Mouse (Mus musculus) B cell, adult 2 months (primary cell): ENCODE results near the gene Prss33.
"Not testable (repeated sequence)": the region's sequence is repeated elsewhere in the genome, so short reads cannot be mapped to it uniquely, and the experiment has no call there.

ENCODE experiments used
- DNase-seq, 2 experiments: peaks; one replicate each; pipeline ENCODE4 v3.0.0; 2022

Prss33 gene

DNA sequence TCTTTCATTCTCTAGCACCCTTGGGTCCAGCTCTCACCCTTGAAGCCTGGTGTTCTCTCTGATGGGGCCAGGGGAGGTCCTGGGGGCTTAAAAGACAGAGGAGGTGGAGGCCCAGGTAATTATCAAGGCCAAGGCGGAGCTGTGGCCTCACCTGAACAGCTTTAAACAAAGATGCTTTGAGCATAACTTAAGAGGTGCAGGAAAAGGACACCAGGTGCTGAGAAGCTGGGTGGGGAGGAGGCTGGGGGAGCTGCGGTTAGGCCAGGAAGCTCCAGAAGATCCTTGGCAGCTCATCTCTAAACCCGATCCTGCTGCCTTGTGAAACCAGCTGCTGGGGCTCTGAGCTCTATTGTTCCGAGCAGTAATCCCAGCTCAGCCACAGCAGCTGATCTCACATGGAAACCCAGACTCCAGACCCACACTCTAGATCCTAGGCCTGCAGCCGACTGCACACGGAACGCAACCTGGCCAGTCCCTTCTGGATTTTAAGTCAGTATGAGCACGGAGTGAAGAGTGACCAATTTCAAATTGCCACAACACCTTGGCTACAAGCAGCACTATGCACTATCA lies at the start of gene Prss33:
Prss33 (minus strand) TSS at position 51 of the 570 bp plus-strand sequence.
- no peak for DNase-seq

DNA sequence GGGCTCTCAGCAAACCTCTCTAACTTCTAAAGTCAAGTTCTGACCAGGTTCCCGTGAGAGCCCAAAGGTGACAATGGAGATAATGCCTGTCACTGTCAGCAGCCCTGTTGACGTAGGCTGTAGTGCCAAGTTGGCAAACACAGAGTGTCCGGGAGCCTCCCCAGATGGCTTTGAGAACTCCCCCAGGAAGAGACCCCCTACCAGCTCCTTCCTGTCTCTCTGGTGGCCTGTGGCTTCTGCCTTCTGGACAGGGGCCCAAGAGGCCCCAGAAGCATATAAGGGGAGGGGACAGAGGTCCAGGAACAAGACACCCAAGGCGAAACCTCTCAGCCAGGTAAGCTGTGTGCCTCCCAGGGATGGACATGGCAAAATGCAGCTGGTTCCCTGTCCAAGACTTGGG lies 44.7 kb upstream of the Prss33 start, which contains the start of the genes Dcpp1 and Dcpp2:
Dcpp1 (plus strand) TSS at position 301 of the 400 bp plus-strand sequence.
Dcpp2 (plus strand) TSS at position 305 of the 400 bp plus-strand sequence.
- not testable (repeated sequence) for DNase-seq

- no peak for DNase-seq
Observed at GRCm38 (mm10) chr17:23877166-23877565, 41.3 kb upstream of the Prss33 start.

DNA sequence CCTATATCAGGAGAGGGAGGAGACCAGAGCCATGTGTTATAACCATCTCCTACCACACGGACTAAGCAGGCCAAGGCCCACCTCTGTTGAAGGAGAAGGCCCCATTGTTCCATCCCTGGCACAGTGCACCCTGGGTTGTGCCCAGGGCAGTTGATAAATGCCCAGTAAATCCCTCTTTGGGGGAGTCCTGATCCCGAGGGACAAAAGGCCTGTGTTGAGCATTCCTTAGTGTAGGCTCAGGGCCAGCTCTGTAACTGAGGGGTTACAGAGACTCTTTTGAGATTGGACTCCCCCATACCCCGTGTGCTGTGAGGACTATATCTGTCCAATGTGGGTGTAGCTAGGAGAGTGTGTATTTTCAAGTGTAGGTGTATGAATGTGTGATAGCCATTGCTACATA lies 40.9 kb upstream of the Prss33 start:
- DNase-seq: no peak

- peak; percentile 20 to 29 for DNase-seq
Observed at GRCm38 (mm10) chr17:23873884-23874856, 38.3 kb upstream of the Prss33 start.

DNA sequence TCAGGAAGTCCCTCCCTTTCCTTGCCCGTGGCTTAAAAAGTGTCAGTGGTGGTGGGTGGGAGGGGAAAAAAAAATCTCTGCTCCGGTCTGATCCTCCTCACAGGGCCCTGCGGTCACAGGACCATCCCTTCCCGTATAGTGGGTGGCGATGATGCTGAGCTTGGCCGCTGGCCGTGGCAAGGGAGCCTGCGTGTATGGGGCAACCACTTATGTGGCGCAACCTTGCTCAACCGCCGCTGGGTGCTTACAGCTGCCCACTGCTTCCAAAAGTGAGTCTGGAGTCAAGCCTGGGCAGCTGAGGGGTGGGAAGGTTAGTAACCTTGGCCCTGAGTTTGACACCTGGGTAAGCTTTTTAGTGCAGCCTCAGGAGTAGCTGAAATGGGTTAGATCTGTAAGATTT lies 32.7 kb upstream of the Prss33 start:
- DNase-seq: no peak

DNA sequence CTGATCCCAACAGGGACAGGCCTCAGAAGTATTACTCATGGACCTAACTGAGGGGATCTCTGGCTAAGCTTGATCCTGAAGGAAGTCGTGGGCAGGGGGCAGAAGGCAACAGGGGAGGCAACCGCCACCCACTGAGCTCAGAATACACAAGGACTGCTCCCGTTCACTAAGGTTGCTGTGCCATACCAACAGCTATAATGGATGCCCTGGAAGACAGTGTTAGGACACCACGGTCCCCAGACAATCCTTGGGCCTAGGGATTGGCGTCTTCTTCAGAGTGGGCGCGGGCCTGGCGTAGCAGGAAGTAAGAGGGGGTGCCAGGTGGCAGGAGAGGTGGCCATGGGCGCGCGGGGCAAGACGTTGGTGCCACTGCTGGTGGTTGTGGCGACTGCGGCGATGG lies 31.9 kb upstream of the Prss33 start, which contains the start of gene Prss21:
Prss21 (plus strand) TSS at position 301 of the 400 bp plus-strand sequence.
- no peak for DNase-seq

DNA sequence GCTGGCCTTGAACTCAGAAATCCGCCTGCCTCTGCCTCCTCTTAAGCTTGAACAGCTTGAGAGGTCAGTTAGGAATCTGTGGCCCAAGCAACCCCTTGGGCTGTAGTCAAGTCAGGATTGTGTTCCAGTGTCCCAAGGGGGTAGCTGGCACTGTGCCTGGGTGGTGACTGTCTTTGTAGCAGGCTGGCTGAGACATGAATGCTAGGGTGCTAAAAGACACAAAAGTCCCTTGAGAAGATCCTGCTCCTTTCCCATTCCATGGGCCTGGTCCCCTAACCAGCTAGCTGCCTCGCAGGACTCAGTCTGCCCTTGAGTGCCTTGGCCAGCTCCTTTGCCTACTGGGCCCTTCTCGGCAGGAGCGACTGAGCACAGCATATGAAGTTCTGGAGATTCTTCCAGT lies 27.1 kb upstream of the Prss33 start:
- DNase-seq: no peak

- no peak for DNase-seq
Observed at GRCm38 (mm10) chr17:23857913-23858312, 22.1 kb upstream of the Prss33 start.

- DNase-seq: no peak
Observed at GRCm38 (mm10) chr17:23857193-23857592, 21.3 kb upstream of the Prss33 start.

GRCm38 (mm10) chr17:23854229-23854765 lies 18.4 kb upstream of the Prss33 start:
- no peak for DNase-seq

DNA sequence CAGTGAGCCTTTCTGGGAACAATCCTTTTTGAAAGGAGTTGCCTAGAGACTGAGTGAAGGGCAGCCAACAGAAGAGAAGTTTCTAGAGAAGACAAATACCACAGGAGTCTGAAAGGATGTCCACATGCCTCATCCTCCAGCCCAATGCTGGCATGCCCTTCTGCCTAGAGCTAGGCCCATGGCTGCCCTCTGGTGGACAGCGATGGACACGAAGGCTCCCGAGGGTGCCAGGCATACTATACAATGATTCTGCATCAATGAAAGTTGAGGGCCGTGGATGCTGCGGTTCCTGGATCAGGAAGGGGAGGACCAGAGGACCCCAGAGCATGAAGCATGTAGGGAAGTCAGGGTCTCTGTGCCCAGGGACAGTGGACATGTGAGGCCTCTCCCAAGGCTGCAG lies 17.4 kb upstream of the Prss33 start:
- DNase-seq: peak; percentile 66 to 67

DNA sequence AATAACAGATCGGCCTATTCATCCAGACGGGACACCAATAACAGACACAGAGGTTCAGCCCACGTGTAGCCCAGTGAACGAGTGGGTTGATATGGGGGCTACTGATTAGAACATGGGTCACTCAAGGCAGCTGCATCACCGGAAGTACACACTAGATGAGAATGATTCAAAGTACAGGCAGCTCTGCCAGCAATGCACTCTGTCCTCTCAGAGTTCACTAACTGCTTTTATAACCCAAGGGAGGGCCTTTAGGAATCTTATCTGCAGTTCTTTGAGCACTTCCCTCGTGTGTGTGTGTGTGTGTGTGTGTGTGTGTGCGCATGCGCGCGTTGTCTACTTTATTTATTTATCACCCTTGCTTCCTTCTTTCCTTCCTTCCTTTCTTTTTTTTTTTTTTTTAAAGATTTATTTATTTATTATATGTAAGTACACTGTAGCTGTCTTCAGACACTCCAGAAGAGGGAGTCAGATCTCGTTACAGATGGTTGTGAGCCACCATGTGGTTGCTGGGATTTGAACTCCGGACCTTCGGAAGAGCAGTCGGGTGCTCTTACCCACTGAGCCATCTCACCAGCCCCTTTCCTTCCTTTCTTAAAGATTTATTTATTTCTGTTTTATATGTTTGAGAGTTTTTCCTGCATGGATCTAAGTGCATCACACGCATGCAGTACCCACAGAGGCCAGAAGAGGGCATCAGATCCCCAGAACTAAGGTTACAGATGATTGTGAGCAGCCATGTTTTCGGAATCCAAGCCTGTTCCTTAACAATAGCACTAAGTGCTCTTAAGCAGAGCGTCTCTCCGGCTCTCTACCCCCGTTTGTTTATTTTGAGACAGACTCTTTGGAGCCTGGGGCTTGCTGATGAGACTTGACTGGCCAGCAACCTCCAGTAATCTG lies 15.2 kb upstream of the Prss33 start:
- peak; percentile 76 to 78 for DNase-seq

DNA sequence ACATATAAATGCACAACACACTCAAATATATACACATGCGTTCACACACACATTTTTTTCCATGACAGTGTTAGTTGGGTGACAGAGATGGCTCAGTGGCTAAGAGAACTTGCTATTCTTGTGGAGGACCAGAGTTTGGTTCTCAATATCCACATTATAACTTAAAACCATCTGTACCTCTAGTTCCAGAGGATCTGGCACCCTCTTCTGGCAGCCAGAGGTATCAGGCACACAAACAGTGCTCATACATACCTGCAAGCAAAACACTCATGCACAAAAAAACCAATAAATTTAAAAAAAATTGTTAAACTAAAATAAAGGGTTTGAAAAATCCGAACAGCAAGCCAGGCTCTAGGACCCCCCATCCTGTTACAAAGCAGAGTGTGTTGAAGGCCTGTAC lies 14.2 kb upstream of the Prss33 start:
- no peak for DNase-seq

DNA sequence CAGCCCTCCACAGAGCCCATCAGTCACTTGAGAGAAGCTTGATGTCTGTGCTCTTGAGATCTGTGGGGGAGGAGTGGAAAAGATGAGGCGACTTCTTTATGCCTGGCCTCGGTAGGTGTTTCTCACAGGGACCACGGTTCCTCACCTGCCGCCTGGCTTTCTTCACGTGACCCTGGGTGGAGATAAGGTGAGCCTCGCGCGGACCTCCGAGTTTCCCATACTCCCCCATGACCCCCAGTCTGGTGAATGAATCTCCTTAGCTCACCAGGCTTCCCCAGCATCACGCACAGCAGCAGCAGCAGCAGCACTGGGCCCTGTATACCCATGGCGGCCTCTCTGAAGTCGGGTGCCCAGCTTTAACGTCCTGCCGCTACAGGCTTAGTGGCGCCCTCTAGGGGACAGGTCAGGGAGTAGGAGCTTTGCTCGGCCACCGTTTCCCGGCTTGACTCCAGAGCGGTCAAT lies 8.0 kb upstream of the Prss33 start, which contains the start of the genes Prss32 and Prss41:
Prss32 (plus strand) TSS at position 44 of the 462 bp plus-strand sequence.
Prss41 (minus strand) TSS at position 361 of the 462 bp plus-strand sequence.
- peak; percentile 79 to 80 for DNase-seq

DNA sequence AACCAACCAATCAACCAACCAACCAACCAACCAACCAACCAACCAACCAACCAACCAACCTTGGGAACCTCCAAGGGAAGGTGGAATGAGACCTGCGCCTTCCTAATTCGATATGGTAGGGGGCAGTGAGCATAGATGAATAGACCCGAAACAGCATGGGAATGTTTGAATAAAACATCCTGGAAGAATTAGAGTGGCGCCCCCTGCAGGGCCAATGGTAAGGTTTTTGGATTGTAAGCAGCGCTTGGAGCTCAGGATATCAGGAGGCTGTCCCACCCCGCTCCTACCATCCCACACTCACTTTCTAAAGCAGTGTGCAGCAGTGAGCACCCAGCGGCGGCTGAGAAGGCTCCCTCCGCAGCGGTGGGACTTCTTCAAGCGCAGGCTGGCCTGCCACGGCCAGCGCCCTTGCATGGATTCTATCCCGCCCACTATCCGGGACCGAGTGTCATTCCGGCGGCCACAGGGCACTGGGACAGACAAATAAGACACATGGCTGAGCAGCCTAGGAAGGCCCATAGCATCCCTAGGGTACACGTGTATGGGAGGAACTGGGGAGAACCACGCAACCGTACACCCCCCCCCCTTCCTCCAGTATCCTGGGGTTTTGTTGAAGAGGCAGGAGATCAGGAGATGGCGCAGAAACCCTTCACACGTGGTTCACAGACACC lies 7.4 kb upstream of the Prss33 start:
- DNase-seq: peak; percentile 33 to 51

DNA sequence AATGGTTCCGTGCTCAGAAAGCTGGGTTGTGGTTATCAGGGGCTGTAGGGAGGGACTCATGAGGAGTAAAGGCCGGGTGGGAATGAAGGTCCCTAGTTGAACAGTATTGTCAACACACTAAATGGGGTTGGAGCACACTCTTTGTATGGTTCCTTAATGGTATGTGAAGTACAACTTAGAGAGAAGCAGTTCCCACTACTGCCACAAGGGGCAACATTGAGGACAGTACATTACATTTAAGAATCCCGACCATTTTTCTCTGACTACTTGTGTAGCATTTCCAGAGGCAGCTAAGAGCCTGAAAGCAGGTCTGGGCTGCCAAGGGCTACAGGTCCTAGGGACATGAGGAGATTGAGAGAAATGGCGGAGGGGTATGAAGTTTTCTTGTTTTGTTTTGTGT lies 5.3 kb upstream of the Prss33 start:
- peak; percentile 78 for DNase-seq

DNA sequence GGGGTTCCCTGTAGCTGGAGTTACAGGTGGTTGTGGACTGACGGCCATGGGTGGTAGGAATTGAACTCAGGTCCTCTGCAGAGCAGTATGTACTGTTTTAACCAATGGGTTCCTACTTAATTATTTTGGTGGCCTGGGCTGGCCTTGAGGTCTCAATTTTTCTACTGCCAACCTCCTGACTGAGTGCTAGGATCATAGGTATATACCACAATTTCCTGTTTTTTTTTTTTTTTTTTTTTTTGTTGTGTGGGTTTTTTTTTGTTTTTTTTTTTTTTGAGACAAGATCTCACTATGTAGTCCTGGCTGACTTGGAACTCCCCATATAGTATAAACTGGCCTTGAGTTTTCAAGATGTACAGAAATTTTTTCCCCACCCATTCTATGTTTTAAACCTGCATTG lies 4.7 kb downstream of the Prss33 start:
- DNase-seq: no peak

DNA sequence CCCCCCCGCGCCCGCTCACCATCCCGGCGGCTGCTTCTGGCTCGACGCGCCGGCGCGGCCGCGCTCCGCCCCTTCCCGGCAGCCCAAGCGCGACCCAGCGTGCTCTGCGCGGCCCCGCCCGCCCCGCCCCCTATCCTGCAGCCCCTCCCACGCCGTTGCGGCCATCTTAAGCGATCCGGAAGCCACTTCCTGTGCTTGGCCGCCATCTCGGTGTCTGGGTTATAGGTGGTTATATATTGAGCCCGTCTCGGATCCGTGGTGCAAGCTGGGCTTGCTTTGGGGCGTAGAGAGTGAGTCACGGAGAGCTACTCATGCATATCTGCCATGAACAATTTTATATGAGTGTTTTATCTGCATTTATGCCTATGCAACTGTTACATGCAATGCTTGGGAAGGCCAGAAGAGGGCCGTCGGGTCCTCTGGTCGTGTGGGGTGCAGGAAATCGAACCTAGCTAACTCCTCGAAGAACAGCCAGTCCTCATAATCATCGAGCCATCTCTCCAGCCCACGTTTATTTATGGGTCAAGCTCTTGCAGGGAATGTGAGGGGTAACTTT lies 6.7 kb downstream of the Prss33 start, which contains the start of gene Elob:
Elob (minus strand) TSS at position 73 of the 556 bp plus-strand sequence.
- DNase-seq: peak; percentile 84 to 86

DNA sequence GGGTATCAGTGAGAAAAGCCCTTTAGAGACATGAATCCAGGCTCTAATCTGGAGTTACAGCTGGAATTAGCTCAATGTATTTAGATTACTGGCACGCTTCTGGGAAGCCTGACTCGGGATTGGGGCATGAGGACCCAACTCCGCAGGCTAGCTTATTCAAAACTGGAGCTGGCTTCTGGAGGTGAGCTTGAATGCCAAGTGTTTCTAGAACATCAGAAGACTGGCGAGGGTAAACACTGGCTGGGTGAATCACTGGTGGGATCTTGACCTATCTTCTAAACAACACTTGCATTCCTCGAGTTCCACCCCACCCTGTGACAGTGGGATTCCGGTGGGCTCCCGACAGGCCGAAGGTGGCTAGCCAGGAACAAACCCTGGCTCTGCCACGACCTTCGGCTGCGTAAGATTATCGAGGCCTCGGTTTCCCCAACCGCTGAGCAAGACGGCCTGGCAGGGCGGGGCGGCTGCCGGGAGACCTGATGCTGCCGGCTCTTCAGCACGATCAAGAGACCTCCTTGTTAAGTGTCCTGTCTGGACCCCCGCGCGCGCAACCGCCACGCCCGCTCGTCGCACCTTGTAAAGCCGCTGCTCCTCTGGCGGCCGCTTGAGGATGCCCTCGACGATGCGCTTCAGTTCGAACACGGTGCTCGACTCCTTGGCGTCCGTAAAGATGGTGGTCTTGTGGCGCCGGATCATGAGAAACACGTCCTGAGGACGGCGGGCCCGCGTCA lies 7.4 kb downstream of the Prss33 start:
- DNase-seq: peak; percentile 69 to 73
